Mouse (Mus musculus) embryonic fibroblast, embryonic 13.5 days (primary cell): ENCODE results near the gene Rgs19. TPM values are rescaled to one million over a fixed set of nuclear protein-coding genes. Genes with fewer than 3 reads are reported as not detected.
A peak's percentile ranks its signal among the peaks of the same experiment; 100 is the strongest.

Experiments used
- H3K27ac ChIP-seq: 2 replicates; pipeline ENCODE4 v1.5.1; 2012; ENCODE audit warnings: low read length, control low read depth, inconsistent platforms; ENCODE audit not compliant: insufficient read depth
- H3K4me1 ChIP-seq: 2 replicates; pipeline ENCODE4 v1.6.1; 2011; ENCODE audit warnings: low read length; ENCODE audit not compliant: control insufficient read depth, insufficient read depth
- H3K4me3 ChIP-seq: 2 replicates; pipeline ENCODE4 v1.5.1; 2011; ENCODE audit warnings: mild to moderate bottlenecking, control low read depth, low read length; ENCODE audit not compliant: insufficient read depth
- CTCF ChIP-seq: IDR thresholded peaks from 2 replicates; pipeline ENCODE4 v1.5.1; 2011; ENCODE audit warnings: mild to moderate bottlenecking, control low read depth, low read length, moderate library complexity, borderline replicate concordance; ENCODE audit not compliant: insufficient read depth
- POLR2A ChIP-seq: IDR thresholded peaks from 2 replicates; pipeline ENCODE4 v1.6.1; 2011; ENCODE audit warnings: low read depth, mild to moderate bottlenecking, control low read depth, low read length, moderate library complexity
- polyA plus RNA-seq: library from polyadenylated mRNA; stranded (reverse); fragments of >200 nt; gene quantifications from 2 replicates; pipeline ENCODE4 v1.2.4, GENCODE M21; 2011; ENCODE audit warnings: low read depth; ENCODE audit not compliant: missing spikeins, insufficient read length

Rgs19 gene
- polyA plus RNA-seq, 1 experiment = 87.1 TPM

- TF ChIP-seq CTCF (no peak), POLR2A (no peak)
Observed at GRCm38 (mm10) chr2:181675454-181675853, 18.3 kb downstream of the Rgs19 start.

DNA sequence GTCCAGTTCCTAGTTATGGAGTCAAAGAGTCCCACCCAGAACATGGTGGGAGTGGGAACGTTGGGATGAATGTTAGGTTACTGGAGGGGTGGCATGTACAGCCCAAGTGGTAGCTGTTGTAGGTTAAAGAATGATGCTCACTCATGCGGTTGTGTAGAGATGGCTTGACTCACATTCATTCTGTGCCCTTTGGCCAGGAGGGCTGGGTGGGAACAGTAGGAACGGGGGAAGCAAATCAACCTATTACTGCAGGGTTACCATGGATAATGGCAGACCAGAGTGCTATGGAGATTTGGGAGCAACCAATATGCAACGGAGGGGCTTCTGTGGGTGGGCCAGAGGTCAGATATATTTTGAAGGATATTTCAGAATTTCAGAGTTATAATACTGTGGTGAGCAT is 18.8 kb downstream of the Rgs19 start:
- Histone ChIP-seq H3K27ac (no peak overlapping the region), H3K4me1 (no peaks in the 10 kb centered on the region), H3K4me3 (no peak overlapping the region)
- TF ChIP-seq POLR2A = no peak
- no peak for TF ChIP-seq CTCF

More at GRCm38 (mm10) chr2:181675454-181675853, 18.3 kb downstream of the Rgs19 start:
- no peak overlapping the region for H3K27ac ChIP-seq
- no peaks in the 10 kb centered on the region for H3K4me1 ChIP-seq
- H3K4me3 ChIP-seq = no peak overlapping the region

GRCm38 (mm10) chr2:181673501-181673900 is 20.3 kb downstream of the Rgs19 start:
- Histone ChIP-seq H3K4me3 (no peak overlapping the region), H3K4me1 (no peaks in the 10 kb centered on the region), H3K27ac (no peak overlapping the region)
- TF ChIP-seq CTCF (no peak), POLR2A (no peak)

GRCm38 (mm10) chr2:181671984-181672383 is 21.8 kb downstream of the Rgs19 start:
- TF ChIP-seq CTCF (no peak), POLR2A (no peak)
- Histone ChIP-seq H3K4me1 (no peaks in the 10 kb centered on the region), H3K4me3 (no peak overlapping the region), H3K27ac (no peak overlapping the region)

DNA sequence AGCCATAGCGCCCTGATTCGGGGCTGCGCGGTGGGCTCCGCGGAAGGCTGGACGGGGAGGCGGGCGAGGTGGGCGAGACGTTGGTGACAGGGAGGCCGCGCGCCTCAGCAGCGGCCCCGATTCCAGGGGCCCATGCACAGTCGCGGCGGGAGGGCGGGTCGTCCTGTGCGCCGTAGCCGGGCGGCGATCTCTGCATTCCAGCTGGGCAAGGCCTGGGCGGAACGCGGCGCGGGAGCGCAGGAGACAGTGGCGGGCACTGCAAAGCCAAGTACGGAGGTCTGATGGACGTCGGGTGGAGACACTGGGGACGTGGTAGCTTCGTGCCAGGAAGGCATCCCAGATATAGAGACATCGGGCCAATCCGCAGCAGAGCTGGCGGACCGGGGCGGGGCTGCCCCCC is 22.5 kb downstream of the Rgs19 start, which contains the start of gene Sox18:
Gene Sox18, minus strand, starts transcription at position 315 of the 400 bp plus-strand sequence.
- peak within 1 kb of the TSS; percentile 31 for H3K4me3 ChIP-seq
- no peak for TF ChIP-seq POLR2A
- no peak for TF ChIP-seq CTCF
- no peak within 1 kb of the TSS for H3K27ac ChIP-seq
- no peaks in the 10 kb centered on the region for H3K4me1 ChIP-seq

DNA sequence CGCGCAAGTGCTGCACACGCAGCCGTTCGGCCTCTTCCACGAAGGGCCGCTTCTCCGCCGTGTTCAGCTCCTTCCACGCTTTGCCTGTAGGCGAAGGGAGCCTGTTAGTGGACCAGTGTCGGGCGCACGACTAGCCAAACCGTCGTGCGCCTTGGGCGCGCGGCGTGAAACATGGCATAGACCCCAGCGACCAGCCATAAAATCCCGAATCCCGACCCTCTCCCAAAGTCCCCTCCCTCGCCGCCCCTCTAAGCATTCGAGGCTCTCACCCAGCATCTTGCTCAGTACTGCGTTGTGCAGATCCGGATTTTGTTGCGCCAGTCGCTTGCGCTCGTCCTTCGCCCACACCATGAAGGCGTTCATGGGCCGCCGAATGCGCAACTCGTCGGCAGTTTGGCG is 22.9 kb downstream of the Rgs19 start:
- Histone ChIP-seq H3K27ac (no peak overlapping the region), H3K4me1 (no peaks in the 10 kb centered on the region), H3K4me3 (peak overlapping the region; percentile 31; the same call in 1 of the 2 replicates)

GRCm38 (mm10) chr2:181670285-181670912 is 23.4 kb downstream of the Rgs19 start:
- no peak for TF ChIP-seq POLR2A
- Histone ChIP-seq H3K4me3 (no peak overlapping the region), H3K27ac (no peak overlapping the region), H3K4me1 (no peaks in the 10 kb centered on the region)

More for the DNA sequence above, 22.9 kb downstream of the Rgs19 start:
- TF ChIP-seq CTCF = no peak
- TF ChIP-seq POLR2A = no peak

GRCm38 (mm10) chr2:181663298-181663630 is 30.5 kb downstream of the Rgs19 start:
- Histone ChIP-seq H3K4me3 (no peak overlapping the region), H3K4me1 (no peaks in the 10 kb centered on the region), H3K27ac (no peak overlapping the region)
- no peak for TF ChIP-seq CTCF
- TF ChIP-seq POLR2A = no peak

GRCm38 (mm10) chr2:181662620-181663297 is 31.0 kb downstream of the Rgs19 start:
- H3K27ac ChIP-seq = no peak overlapping the region
- no peak overlapping the region for H3K4me3 ChIP-seq
- TF ChIP-seq POLR2A (no peak), CTCF (no peak)
- H3K4me1 ChIP-seq = no peaks in the 10 kb centered on the region

DNA sequence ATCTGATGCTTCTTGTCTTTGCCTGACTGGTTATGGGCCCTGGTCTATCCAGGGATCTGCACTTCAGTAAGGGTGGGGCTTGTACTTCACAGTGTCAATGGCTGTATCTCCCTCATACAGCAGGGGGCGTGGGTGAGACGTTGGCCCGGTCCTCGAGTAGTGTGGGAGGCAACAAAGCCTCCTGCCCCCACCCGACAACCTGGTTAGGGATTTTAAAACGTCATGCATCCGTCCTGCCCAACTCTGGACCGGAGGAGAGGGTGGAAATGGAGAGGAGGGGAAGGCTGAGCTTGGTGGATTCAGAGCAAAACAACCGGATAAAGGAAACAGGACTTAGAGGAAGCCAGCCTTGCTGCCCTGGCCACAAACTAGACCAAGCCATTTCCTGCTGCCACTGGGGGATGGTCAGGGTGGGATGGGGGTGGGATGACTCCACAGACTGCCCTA is 34.1 kb downstream of the Rgs19 start:
- Histone ChIP-seq H3K4me1 (no peaks in the 10 kb centered on the region), H3K27ac (no peak overlapping the region), H3K4me3 (no peak overlapping the region)
- TF ChIP-seq CTCF (peak; percentile 72; the same call in 1 of the 2 replicates), POLR2A (no peak)
